Mouse (Mus musculus) WW6 (cell line): ENCODE data around the gene Nr4a2.

ENCODE experiments used
- DNase-seq: peaks from one replicate; pipeline ENCODE4 v3.0.0-alpha.2; 2013; ENCODE audit warnings: low read depth, low spot score

The Nr4a2 gene

DNA sequence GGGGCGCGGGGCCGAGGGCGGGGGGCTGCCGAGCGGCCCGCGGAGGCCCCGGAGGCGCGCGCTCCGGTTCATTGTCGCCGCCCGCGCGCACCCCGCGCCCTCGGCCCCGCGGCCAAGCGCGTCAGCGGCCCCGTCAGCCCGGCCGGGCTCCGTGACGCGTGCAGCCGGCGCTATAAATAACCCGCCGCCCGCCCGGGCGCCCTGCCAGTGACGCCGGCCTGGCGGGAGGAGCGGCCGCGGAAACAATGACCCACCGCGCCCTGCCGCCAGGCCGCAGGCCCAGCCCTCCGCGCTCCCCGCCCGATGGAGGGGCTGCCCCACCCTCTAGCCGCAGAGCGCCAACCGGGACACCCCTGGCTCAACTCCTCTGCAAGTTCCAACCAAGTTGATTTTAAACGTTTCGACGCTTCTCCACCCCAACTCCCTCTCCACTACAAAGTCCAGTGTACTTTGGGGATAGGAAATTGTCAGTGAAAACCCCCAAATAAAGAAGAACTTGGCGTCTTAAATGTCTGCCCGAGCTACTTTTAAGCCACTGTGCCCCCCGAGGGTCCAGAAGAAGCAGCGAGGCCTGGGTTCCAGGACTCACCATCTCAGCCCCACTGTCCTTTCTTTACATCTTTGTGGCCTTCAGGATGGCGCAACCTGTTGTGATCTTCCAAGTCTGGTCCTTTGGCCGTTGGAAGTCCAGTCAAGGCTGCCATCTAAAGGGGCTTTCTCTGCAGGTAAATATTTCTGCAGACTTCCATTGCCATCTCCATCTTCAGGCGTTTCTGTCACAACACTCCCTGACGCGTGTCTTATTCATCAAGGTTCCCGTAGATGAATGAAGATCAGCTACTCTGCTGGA is at the start of gene Nr4a2:
Gene Nr4a2, minus strand, starts transcription at position 13 of the 850 bp plus-strand sequence.
- no peak for DNase-seq

DNA sequence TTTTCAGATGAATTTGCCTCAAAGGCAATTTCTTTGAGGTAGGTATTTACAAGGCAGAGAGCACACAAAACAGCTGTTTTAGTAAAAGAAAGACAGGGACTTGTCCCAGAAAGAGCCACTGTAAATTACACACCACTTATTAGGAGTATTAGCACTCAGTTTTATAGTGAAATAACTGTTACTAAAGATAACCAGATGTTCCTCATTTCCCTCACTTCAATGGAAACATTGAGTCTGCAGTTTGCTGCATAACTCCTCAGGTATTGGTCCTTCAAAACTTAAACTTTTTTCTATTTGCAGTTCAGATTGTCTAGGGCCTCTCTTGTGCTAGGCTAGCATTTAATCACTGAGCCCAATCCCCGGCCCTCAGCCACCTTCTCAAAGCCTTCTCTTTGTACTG is 41.6 kb upstream of the Nr4a2 start:
- DNase-seq, result no peak

DNA sequence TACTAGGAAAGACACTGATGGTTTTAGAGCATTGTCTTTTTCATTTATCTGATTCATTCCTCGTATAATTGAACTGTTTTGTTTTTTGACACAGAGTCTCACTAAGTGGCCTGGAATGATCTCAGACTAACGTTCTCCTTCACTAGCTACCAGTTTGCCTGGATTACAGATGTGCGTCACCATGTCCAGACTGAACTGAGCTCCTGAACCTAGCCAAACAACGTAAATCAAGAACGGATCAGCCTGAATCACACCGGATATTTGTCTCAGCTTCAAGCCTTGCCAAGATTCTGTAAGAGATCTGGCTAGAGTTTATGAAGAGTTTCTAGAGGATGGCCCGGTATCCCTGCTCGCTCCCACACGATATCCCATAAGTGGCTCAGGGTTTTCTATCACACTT is 33.0 kb upstream of the Nr4a2 start:
- no peak for DNase-seq

DNA sequence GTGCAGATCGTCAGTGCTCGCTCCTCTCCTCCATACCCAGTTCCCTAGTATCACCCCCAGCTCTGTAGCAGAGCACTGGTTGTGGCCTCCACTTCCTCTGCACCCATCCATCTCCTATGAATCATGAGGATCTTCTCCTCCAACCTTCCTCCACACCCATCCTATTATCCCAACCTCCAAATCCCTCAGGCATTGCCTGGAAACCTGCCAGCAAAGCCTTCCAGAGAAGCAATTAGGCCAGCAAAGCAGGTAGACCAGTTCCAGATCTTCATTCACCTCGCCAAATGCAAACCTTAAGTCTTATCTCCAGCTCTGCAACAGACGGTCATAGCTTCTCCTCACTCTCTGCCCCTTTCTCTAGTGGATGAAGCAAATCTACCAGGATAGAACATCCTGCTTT is 26.0 kb upstream of the Nr4a2 start:
- no peak for DNase-seq

GRCm38 (mm10) chr2:57148231-57148630 is 24.4 kb upstream of the Nr4a2 start:
- no peak for DNase-seq

DNA sequence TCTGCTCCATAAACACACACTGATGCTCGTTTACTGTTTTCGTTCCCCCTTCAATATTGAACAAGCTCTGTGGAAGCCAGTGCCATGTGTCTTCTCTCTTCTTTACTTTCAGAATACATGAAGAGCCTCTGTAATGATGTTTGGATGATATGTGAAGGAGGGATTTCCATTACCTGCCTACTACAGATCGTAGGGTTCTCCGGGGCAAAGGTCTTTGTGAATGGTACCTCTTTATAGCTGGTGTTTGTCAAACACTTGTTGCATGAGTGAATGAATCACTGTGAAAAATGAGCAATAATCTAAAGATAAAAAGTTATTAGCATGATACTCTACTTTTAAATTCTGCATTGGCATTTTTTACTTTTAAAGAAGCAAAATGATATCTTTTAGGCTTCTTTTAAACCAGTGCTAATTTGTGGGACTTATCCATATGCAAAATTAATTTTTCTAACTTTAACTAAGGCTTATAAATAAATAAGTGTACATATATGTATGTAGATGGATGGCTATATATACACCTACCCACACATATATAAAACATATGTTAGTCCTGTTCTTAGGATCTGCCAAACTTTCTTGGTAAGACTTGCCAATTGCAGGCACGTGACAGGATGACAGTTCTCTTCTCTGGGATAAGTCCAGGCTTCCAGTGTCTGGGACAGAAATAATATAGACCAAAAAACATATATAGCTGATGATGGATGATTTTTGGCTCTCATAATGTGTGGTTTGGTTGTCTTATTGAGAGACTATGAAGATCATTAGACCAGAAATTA is 22.0 kb upstream of the Nr4a2 start:
- no peak for DNase-seq

GRCm38 (mm10) chr2:57138594-57138993 is 14.8 kb upstream of the Nr4a2 start:
- no peak for DNase-seq

GRCm38 (mm10) chr2:57127461-57127860 is 3.7 kb upstream of the Nr4a2 start:
- no peak for DNase-seq

GRCm38 (mm10) chr2:57125891-57126290 is 2.1 kb upstream of the Nr4a2 start:
- DNase-seq, result no peak

- DNase-seq, result no peak
Observed at GRCm38 (mm10) chr2:57122986-57123980, 520 bp downstream of the Nr4a2 start.

DNA sequence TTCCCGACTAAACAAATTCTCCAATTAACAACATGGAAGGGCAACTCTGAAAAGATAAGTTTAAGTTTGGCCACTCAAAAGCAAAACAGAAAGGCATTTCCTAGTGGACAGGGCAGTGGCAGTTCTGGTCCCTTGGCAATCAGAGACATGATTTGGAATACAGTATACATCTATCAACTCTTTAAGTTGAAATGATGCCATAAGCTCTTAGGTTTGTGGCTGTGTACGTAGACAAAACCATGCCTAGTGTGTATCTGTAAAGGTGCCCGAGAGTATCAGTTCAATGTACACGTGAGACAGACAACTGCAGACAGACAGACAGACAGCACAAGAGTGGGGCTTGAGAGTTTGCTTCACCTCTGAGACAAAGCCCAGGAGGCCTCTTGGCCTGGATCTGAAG is 2.7 kb downstream of the Nr4a2 start:
- no peak for DNase-seq

DNA sequence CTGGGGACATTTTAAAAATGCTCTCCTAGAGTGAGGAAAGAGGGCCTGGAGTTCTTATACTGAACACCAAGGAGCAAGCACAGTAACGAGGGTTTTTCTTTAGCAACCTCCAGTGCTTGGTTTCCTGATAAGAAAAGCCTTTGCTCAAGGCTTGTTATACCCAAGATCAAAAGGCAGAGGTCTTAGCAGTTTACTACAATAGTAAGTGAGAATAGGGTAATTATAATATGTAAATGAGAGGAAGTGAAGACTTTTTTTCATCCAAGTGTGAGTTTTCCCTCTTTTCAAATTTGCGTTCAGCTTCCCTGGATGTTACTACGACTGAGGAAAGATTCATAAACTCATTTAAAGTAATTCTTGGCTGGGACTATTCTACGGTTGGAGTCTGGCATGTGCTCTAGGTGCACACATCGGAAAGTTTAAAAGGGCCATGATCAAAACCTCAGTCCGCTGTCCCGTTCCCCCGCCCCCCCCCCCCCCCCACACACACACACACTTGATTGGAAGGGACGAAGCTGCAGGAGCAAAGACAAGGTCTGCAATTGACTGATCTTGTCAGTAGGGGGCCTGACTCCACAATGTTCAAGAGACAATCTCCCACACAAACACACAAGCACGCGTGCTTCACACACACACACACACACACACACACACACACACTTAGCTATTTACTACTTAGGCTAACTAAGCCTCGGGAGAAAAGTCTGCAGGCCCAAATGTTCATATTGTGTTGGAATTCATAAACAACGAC is 6.4 kb downstream of the Nr4a2 start:
- no peak for DNase-seq

- no peak for DNase-seq
Observed at GRCm38 (mm10) chr2:57116366-57117200, 7.2 kb downstream of the Nr4a2 start.

DNA sequence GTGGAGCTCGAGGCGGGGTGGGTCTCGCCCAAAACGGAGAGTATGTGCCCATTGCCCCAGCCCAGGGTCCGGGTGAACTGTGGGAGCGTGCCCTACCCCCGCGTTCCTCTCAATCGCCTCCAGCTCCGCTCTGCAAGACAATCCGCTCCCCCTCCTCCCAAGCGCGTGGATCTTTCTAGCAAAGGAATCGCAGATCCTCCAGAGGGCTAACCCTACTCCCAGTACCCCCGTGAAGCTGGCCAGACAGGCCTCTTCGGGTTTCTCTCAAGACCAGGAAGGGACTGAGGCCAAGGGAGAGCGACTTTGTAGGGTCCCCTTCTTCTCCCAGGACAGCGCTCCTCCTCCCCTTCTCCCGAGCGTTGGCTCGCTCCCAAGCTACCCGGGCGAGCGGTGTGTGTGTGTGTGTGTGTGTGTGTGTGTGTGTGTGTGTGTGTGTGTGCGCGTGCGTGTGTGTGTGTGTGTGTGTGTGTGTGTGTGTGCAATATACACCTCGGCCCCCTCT is 7.9 kb downstream of the Nr4a2 start:
- no peak for DNase-seq

DNA sequence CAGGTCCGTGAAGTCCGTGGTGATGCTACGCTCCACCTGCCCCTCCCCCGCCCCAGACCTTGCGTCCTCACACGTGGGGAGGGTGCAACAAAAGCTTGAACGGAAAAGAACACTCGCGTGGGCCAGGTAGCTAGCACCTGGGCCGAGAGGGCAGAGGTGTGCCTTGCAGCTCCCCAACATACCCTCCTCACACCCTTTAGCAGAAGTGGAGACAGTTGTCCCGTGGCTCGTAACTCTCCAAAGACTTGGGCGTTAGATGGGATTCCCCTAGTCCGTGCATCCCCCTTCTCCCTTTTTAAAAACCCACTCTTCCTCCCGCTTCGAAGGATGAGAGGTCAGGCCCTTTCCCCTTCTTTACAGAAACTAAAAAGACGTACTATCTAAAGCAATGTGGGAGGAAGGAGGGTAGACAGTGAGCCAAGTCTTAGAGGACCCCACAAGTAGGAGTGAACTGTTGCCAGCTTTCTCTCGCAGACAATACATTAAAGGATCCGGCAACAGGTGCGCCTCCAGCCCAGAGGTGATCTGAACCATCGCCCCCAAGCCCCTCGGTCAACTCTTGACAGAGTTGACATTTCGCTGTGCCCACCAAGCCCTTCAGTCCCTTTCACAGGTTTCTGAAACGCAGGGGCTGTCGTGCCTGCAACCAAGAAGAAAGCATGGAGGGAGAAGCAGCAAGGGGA is 8.5 kb downstream of the Nr4a2 start:
- DNase-seq, result no peak

DNA sequence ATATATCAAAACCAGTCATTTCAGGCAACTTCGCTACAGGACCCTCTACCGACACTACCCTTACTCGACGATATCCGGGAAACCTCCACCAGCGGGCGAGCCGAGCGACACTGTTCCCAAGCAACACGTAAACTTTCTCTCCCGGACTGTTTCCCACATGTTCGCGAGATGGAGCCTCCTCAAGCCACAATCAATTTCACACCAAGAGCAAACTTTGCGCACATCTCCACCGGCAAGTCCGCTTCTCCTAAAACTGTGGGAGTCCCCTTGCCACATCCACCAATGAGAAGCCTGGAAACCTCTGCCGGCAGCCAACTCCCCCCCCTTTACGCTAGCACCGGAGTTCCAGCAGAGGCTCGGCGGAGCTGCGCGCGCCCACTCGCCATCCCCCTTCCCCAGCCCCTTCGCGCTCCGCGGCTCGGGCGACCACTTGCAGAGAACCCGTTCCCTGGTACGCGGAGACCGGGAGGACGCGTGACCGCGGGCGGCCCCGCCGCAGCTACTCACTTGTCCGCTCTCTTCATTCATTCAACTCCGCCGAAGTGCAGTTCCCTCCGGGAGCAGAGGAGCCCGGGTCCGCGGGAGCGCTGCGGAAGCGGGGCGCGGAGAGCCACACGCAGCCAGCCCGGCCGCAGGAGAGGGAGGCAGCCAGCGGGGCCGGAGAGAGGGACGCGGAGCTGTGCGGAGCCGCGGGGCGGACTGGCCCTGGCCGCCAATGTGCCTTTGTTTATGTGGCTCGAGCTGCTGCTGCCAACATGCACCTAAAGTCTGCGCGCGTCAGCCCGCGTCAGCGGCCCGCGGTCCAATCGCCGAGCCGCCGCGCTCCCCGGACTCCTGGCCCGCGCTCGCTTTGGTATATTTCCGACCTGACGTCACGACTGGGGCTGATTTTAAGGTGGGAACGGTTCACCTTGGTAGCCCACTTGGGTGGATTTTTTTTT is 9.3 kb downstream of the Nr4a2 start:
- DNase-seq, result no peak

GRCm38 (mm10) chr2:57113431-57113830 is 10.4 kb downstream of the Nr4a2 start:
- no peak for DNase-seq

- no peak for DNase-seq
Observed at GRCm38 (mm10) chr2:57112949-57113348, 10.9 kb downstream of the Nr4a2 start.
